Mouse (Mus musculus) kidney, adult 2 months (tissue): ENCODE measurements around the gene Coro1c.

Experiments
- CTCF ChIP-seq: fragments of 200-500 bp; conservative IDR thresholded peaks from 2 replicates; pipeline ENCODE4 v1.5.1; 2011; ENCODE audit warnings: low read depth, mild to moderate bottlenecking, control low read depth, low read length, moderate library complexity, mixed read lengths; ENCODE audit not compliant: insufficient read depth, insufficient read length
- POLR2A ChIP-seq: fragments of 200-500 bp; IDR thresholded peaks from one replicate; pipeline ENCODE4 v1.6.1; 2011; ENCODE audit warnings: low read depth, low read length, control low read depth

DNA sequence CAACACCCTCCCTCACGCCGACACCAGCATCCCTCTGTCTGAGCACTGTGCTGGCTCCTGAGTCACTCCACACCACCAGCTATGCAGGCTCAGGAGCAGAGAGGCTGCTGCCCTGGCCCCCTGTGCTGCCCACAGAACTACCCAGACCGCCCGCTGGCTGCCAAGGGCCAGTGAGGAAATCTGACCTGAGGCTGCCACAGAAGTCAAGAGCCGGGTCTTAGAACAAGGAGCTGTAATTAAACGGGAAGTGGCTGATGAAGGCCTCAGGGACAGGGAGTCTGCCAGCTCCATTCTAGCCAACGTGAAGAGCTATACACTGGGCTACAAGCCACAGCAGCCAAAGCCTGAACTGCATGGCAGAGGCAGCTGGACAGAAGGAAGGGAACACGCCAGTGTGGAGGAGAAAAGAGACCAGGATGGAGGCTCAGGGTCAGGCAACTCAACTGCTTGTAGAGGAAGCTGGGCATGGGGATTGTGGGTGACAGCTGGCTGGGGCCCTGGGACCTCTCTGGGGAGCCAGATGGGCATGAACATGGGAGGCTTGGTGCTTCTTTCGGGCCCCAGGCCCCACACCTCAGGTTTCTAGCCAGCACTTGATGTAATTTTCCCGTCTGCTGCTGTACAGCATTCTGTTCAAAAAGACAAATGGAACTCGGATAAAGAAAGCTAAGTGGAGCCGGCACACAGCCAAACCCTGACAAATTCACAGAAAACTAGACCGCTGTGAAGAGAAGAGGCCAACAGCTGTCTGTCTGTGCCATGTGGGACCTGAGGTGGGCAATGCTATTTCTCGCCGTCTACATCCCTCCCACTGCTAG is 25.8 kb downstream of the Coro1c start:
- TF ChIP-seq POLR2A (no peak), CTCF (no peak)
